Mouse (Mus musculus): ENCODE results near the gene Agpat2. TPM values are rescaled to one million over a fixed set of nuclear protein-coding genes. Genes with fewer than 3 reads are reported as not detected.

Agpat2 gene
- polyA plus RNA-seq, 1 experiment from 2014 or later = 6.7 TPM

DNA sequence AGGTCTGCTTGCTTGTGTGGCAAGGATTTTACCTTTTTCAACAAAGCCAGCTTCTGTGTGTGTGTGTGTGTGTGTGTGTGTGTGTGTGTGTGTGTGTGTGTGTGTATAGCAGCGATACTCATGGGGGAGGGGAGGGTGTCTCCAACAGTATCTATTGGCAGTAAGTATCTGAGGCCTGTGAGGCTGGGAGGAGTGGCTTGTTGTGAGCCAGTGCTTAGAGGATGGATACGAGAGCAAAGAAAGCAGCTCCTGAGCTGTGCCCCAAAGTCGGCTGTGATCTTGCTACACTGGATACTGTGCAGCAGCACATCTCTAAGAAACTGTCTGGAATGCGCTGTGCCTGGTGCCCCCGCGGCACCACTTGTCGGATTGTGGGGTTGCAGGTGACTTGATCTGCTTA lies 13.7 kb upstream of the Agpat2 start:
- ATAC-seq (ENCODE audit: low FRiP score) = no peak
- WGBS = 60% methylated on average over 7 of the region's 7 CpGs
- H3K27ac ChIP-seq = no peak overlapping the region
- H3K4me2 ChIP-seq = no peak overlapping the region
- H3K4me1 ChIP-seq = no peaks in the 10 kb centered on the region
- H3K4me3 ChIP-seq (replicated peaks) = no peak overlapping the region
- H3K9me3 ChIP-seq = no peaks in the 10 kb centered on the region
- H3K27me3 ChIP-seq = 0 out of 2 replicates have a peak, but pooled peaks cover 3% of the 10 kb centered on the region
- H3K36me3 ChIP-seq (replicated peaks) = no peaks in the 10 kb centered on the region
- no peak overlapping the region; the same call in 1 of the 2 replicates for H3K9ac ChIP-seq

DNA sequence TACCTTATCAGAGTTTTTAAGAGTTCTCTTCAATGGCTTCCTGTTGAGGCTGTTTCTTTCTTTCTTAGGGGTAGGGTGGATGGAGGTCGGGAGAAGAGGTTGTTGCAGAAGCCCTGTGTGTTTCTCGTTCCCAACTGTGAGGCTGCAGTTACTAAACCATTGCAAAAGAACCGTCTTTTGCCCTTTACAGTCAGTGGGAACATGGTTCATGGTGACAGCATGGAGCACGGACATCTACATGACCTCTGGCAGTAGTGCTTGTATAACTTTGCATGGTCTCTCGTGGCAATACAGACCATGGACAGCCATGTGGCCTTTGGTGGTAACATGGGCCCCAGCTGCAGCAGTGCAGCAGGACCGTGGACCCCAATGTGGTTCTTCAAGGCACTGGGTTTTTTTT lies 13.1 kb upstream of the Agpat2 start:
- Histone ChIP-seq H3K36me3 (replicated peaks) (no peaks in the 10 kb centered on the region), H3K4me1 (no peaks in the 10 kb centered on the region), H3K27ac (no peak overlapping the region), H3K9ac (no peak overlapping the region; the same call in 1 of the 2 replicates), H3K4me3 (replicated peaks) (no peak overlapping the region), H3K27me3 (0 out of 2 replicates have a peak, but pooled peaks cover 3% of the 10 kb centered on the region), H3K9me3 (no peaks in the 10 kb centered on the region), H3K4me2 (no peak overlapping the region)
- no peak for ATAC-seq (ENCODE audit: low FRiP score)
- 83% methylated on average over 6 of the region's 6 CpGs for WGBS

GRCm38 (mm10) chr2:26615459-26616124 lies 11.4 kb upstream of the Agpat2 start:
- 80% methylated on average over 4 of the region's 4 CpGs for WGBS

GRCm38 (mm10) chr2:26614903-26615302 lies 10.7 kb upstream of the Agpat2 start:
- WGBS = 77% methylated on average over 5 of the region's 5 CpGs
- no peaks in the 10 kb centered on the region for H3K36me3 ChIP-seq (replicated peaks)
- ATAC-seq (ENCODE audit: low FRiP score) = no peak
- H3K9ac ChIP-seq = no peak overlapping the region
- H3K27me3 ChIP-seq = 0 out of 2 replicates have a peak, but pooled peaks cover 3% of the 10 kb centered on the region
- no peaks in the 10 kb centered on the region for H3K9me3 ChIP-seq
- H3K4me1 ChIP-seq = no peaks in the 10 kb centered on the region
- no peak overlapping the region for H3K27ac ChIP-seq
- no peak overlapping the region for H3K4me3 ChIP-seq (replicated peaks)
- H3K4me2 ChIP-seq = no peak overlapping the region

More at GRCm38 (mm10) chr2:26615459-26616124, 11.4 kb upstream of the Agpat2 start:
- Histone ChIP-seq H3K4me2 (no peak overlapping the region), H3K9me3 (no peaks in the 10 kb centered on the region), H3K27ac (no peak overlapping the region), H3K4me3 (replicated peaks) (no peak overlapping the region), H3K27me3 (0 out of 2 replicates have a peak, but pooled peaks cover 3% of the 10 kb centered on the region), H3K9ac (no peak overlapping the region), H3K36me3 (replicated peaks) (no peaks in the 10 kb centered on the region), H3K4me1 (no peaks in the 10 kb centered on the region)
- no peak for ATAC-seq (ENCODE audit: low FRiP score)

- H3K9ac ChIP-seq = no peak overlapping the region
- no peak for ATAC-seq (ENCODE audit: low FRiP score)
- no peaks in the 10 kb centered on the region for H3K36me3 ChIP-seq (replicated peaks)
- H3K4me3 ChIP-seq (replicated peaks) = no peak overlapping the region
- peaks cover 11% of the 10 kb centered on the region for H3K27me3 ChIP-seq
- H3K27ac ChIP-seq = no peak overlapping the region
- no peaks in the 10 kb centered on the region for H3K9me3 ChIP-seq
- H3K4me1 ChIP-seq = no peaks in the 10 kb centered on the region
- no peak overlapping the region for H3K4me2 ChIP-seq
These were observed 7.7 kb upstream of the Agpat2 start for GRCm38 (mm10) chr2:26611896-26612295.

- Histone ChIP-seq H3K36me3 (replicated peaks) (no peaks in the 10 kb centered on the region), H3K9ac (no peak overlapping the region), H3K4me1 (no peaks in the 10 kb centered on the region), H3K27me3 (peaks cover 20% of the 10 kb centered on the region), H3K4me2 (no peak overlapping the region), H3K4me3 (replicated peaks) (no peak overlapping the region), H3K27ac (no peak overlapping the region), H3K9me3 (no peaks in the 10 kb centered on the region)
- ATAC-seq (ENCODE audit: low FRiP score) = no peak
These were observed 6.8 kb upstream of the Agpat2 start for GRCm38 (mm10) chr2:26611054-26611453.

DNA sequence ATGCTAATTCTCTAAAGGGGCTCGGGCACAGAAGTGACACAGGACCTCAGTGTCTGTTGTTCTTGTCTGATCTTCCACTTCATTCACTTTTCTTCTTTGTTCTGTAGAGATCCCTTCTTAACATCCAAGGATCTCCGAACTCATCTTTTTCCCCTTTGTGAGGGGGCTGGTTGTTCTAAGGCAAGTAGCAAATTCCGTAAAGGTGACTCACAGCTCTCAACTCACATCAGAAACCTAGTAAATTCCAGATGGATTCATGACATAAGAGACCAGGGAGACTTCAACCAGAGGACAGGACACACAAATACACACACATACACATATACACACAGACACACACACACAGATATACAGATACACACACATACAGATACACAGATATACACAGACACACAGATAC lies 6.3 kb upstream of the Agpat2 start:
- Histone ChIP-seq H3K27me3 (peaks cover 24% of the 10 kb centered on the region), H3K9ac (no peak overlapping the region), H3K4me3 (replicated peaks) (no peak overlapping the region), H3K4me2 (no peak overlapping the region), H3K4me1 (no peaks in the 10 kb centered on the region), H3K9me3 (no peaks in the 10 kb centered on the region), H3K36me3 (replicated peaks) (no peaks in the 10 kb centered on the region), H3K27ac (no peak overlapping the region)
- 81% methylated on average over 3 of the region's 3 CpGs for WGBS
- no peak for ATAC-seq (ENCODE audit: low FRiP score)

GRCm38 (mm10) chr2:26609261-26609661 lies 5.0 kb upstream of the Agpat2 start:
- no peaks in the 10 kb centered on the region for H3K36me3 ChIP-seq (replicated peaks)
- H3K9me3 ChIP-seq = no peaks in the 10 kb centered on the region
- H3K9ac ChIP-seq = no peak overlapping the region
- ATAC-seq (ENCODE audit: low FRiP score) = no peak
- no peak overlapping the region for H3K27ac ChIP-seq
- H3K4me3 ChIP-seq (replicated peaks) = no peak overlapping the region
- H3K4me1 ChIP-seq = peaks cover 3% of the 10 kb centered on the region
- H3K27me3 ChIP-seq = peaks cover 33% of the 10 kb centered on the region
- no peak overlapping the region for H3K4me2 ChIP-seq

DNA sequence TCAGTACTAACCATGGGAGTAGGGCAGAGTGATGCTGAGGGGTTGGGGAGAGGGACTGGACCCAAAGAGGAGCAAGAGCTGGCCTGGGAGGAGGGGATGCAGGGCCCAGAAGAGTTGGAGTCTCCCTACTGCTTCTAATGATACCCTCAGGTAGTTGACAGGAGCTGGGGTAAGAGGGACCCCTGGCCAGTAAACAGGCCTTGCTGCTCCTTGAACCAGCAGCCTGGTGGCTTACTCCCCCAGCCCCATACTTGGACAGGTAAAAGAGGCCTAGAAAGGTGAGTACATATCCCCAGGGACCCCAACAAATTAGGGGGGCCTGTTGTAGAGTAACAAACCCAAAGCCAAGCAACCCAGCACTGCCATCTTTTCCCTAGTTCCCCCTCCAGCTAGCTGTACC lies 4.6 kb upstream of the Agpat2 start:
- no peak overlapping the region for H3K4me3 ChIP-seq (replicated peaks)
- no peaks in the 10 kb centered on the region for H3K9me3 ChIP-seq
- no peak for ATAC-seq (ENCODE audit: low FRiP score)
- no peaks in the 10 kb centered on the region for H3K36me3 ChIP-seq (replicated peaks)
- H3K4me2 ChIP-seq = no peak overlapping the region
- H3K27me3 ChIP-seq = peaks cover 37% of the 10 kb centered on the region
- no peak overlapping the region for H3K9ac ChIP-seq
- H3K4me1 ChIP-seq = peaks cover 6% of the 10 kb centered on the region
- H3K27ac ChIP-seq = no peak overlapping the region

- Histone ChIP-seq H3K4me2 (no peak overlapping the region), H3K27me3 (peaks cover 52% of the 10 kb centered on the region), H3K9ac (no peak overlapping the region), H3K4me1 (peaks cover 14% of the 10 kb centered on the region), H3K4me3 (replicated peaks) (no peak overlapping the region), H3K27ac (no peak overlapping the region), H3K36me3 (replicated peaks) (no peaks in the 10 kb centered on the region), H3K9me3 (no peaks in the 10 kb centered on the region)
- ATAC-seq (ENCODE audit: low FRiP score) = no peak
- WGBS = 63% methylated on average over 6 of the region's 6 CpGs
These were observed 3.1 kb upstream of the Agpat2 start for GRCm38 (mm10) chr2:26607056-26607910.

DNA sequence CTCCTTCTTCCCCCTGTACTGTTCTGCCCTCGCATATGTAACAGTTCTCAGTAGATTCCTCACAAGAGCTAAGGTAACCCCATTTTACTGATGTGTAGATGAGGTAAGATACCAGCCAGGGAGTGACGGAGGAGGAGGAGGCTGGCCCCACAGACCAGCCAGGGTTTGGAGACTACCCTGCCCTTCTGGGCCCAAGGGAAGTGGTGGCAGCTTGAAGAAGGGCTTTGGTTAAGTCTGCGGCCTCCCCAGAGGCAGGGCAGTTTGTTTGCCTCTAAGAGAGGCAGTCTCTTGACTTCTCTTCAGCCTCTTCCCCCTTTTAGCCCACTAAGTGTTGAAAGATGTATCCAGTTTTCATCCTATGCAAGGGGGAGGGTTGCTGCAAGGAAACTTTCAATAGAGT lies 2.4 kb upstream of the Agpat2 start:
- no peak for ATAC-seq (ENCODE audit: low FRiP score)
- no peaks in the 10 kb centered on the region for H3K9me3 ChIP-seq
- no peak overlapping the region for H3K4me2 ChIP-seq
- peaks cover 59% of the 10 kb centered on the region for H3K27me3 ChIP-seq
- whole genome bisulfite sequencing = 84% methylated on average over 3 of the region's 3 CpGs
- no peaks in the 10 kb centered on the region for H3K36me3 ChIP-seq (replicated peaks)
- peaks cover 14% of the 10 kb centered on the region for H3K4me1 ChIP-seq
- H3K9ac ChIP-seq = no peak overlapping the region
- H3K27ac ChIP-seq = no peak overlapping the region
- no peak overlapping the region for H3K4me3 ChIP-seq (replicated peaks)

DNA sequence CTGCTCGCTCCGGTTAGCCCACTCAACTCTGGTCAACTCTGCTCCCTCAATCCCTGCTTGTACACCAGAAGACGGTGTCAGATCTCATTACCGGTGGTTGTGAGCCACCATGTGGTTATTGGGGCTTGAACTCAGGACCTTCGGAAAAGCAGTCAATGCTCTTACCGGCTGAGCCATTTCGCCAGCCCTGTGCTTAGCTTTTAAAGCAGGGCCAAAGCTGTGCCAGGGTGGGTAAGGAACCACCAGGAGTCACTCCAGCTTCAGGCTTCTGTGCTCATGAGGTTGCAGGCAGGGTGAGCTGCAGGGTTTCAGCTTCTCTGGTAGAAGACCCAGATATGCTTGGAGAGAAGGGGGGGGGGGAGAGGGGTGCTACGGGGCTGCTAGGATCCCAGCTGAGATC lies 1.1 kb upstream of the Agpat2 start:
- Histone ChIP-seq H3K27ac (no peak overlapping the region), H3K27me3 (peaks cover 61% of the 10 kb centered on the region), H3K9ac (no peak overlapping the region), H3K4me1 (peaks cover 14% of the 10 kb centered on the region), H3K4me2 (no peak overlapping the region), H3K9me3 (no peaks in the 10 kb centered on the region), H3K4me3 (replicated peaks) (no peak overlapping the region), H3K36me3 (replicated peaks) (no peaks in the 10 kb centered on the region)
- ATAC-seq (ENCODE audit: low FRiP score) = no peak
- 90% methylated on average over 8 of the region's 8 CpGs for WGBS

GRCm38 (mm10) chr2:26603159-26603558 lies 1.1 kb downstream of the Agpat2 start:
- WGBS = 22% methylated on average over 6 of the region's 6 CpGs
- peak overlapping the region; percentile 82 for H3K4me2 ChIP-seq
- peaks cover 14% of the 10 kb centered on the region for H3K4me1 ChIP-seq
- no peaks in the 10 kb centered on the region for H3K9me3 ChIP-seq
- peaks cover 60% of the 10 kb centered on the region for H3K27me3 ChIP-seq
- H3K9ac ChIP-seq = 0 out of 2 replicates have a peak overlapping the region, but pooled peaks have one; percentile 60
- no peak for ATAC-seq (ENCODE audit: low FRiP score)
- H3K36me3 ChIP-seq (replicated peaks) = no peaks in the 10 kb centered on the region
- peak overlapping the region; percentile 58 for H3K4me3 ChIP-seq (replicated peaks)
- H3K27ac ChIP-seq = no peak overlapping the region
